Mouse (Mus musculus) myocyte (in vitro differentiated cells): ENCODE data around the gene Grb10. TPM values are rescaled to one million over a fixed set of nuclear protein-coding genes. Genes with fewer than 3 reads are reported as not detected.

ENCODE experiments used
- H3K27me3 ChIP-seq: one replicate; pipeline ENCODE4 v1.6.1; 2011; ENCODE audit not compliant: control insufficient read depth, insufficient read depth, insufficient read length
- H3K36me3 ChIP-seq: one replicate; pipeline ENCODE4 v1.6.1; 2011; ENCODE audit not compliant: control insufficient read depth, insufficient read depth
- H3K4me2 ChIP-seq: one replicate; pipeline ENCODE4 v1.6.1; 2011; ENCODE audit warnings: low read depth, control low read depth
- H3K4me3 ChIP-seq: one replicate; pipeline ENCODE4 v1.5.1; 2011; ENCODE audit warnings: mild to moderate bottlenecking, control low read depth, moderate library complexity
- H3K79me2 ChIP-seq: one replicate; pipeline ENCODE4 v1.6.1; 2011; ENCODE audit not compliant: control insufficient read depth, insufficient read depth
- H3ac ChIP-seq: one replicate; pipeline ENCODE4 v1.6.1; 2011; ENCODE audit not compliant: control insufficient read depth, insufficient read length
- CEBPB ChIP-seq: IDR thresholded peaks from 2 replicates; pipeline ENCODE4 v1.6.1; 2011; ENCODE audit warnings: mild to moderate bottlenecking, moderate library complexity; ENCODE audit not compliant: poor library complexity, insufficient read depth, severe bottlenecking
- E2F4 ChIP-seq: IDR thresholded peaks from one replicate; pipeline ENCODE4 v1.6.1; 2011; ENCODE audit warnings: mild to moderate bottlenecking, control low read depth, moderate library complexity; ENCODE audit not compliant: insufficient read depth
- MAX ChIP-seq: IDR thresholded peaks from one replicate; pipeline ENCODE4 v1.6.1; 2011; ENCODE audit warnings: low read depth, mild to moderate bottlenecking, control low read depth
- MYOD1 ChIP-seq, 3 experiments: IDR thresholded peaks; one replicate each; pipeline ENCODE4 v1.6.1; 2011; ENCODE audit warnings: control low read depth in 2 of 3, low read depth in 2 of 3, mild to moderate bottlenecking in 2 of 3, moderate library complexity in 1 of 3; ENCODE audit not compliant: insufficient read length in 2 of 3, control insufficient read depth in 1 of 3
- MYOG ChIP-seq, 3 experiments: IDR thresholded peaks; one replicate each; pipeline ENCODE4 v1.6.1; 2011; ENCODE audit warnings: control low read depth in 2 of 3, low read depth in 2 of 3, mild to moderate bottlenecking in 2 of 3; ENCODE audit not compliant: insufficient read length in 2 of 3, control insufficient read depth in 1 of 3, insufficient read depth in 1 of 3
- POLR2A ChIP-seq: IDR thresholded peaks from one replicate; pipeline ENCODE4 v1.6.1; 2011; ENCODE audit warnings: low read depth, mild to moderate bottlenecking, control low read depth, moderate library complexity; ENCODE audit not compliant: insufficient read length
- POLR2AphosphoS2 ChIP-seq: IDR thresholded peaks from one replicate; pipeline ENCODE4 v1.6.1; 2011; ENCODE audit warnings: low read depth, control low read depth; ENCODE audit not compliant: insufficient read length
- REST ChIP-seq: IDR thresholded peaks from one replicate; pipeline ENCODE4 v1.6.1; 2011; ENCODE audit warnings: mild to moderate bottlenecking, control low read depth, moderate library complexity; ENCODE audit not compliant: insufficient read depth, insufficient read length
- SRF ChIP-seq: IDR thresholded peaks from one replicate; pipeline ENCODE4 v1.6.1; 2011; ENCODE audit warnings: low read depth; ENCODE audit not compliant: control insufficient read depth, insufficient read length
- TCF12 ChIP-seq: IDR thresholded peaks from one replicate; pipeline ENCODE4 v1.6.1; 2011; ENCODE audit warnings: mild to moderate bottlenecking, control low read depth; ENCODE audit not compliant: poor library complexity, insufficient read depth, severe bottlenecking
- TCF3 ChIP-seq: IDR thresholded peaks from one replicate; pipeline ENCODE4 v1.6.1; 2011; ENCODE audit warnings: low read depth, control low read depth; ENCODE audit not compliant: insufficient read length
- USF1 ChIP-seq: IDR thresholded peaks from one replicate; pipeline ENCODE4 v1.6.1; 2011; ENCODE audit warnings: low read depth, mild to moderate bottlenecking, control low read depth, moderate library complexity
- polyA plus RNA-seq: library from polyadenylated mRNA; unstranded; fragments of >200 nt; fragmentation: generic; extraction: Trizol; gene quantifications from one replicate; pipeline ENCODE4 v1.2.1, GENCODE M21; 2012; ENCODE audit warnings: missing spikeins

Gene Grb10
- polyA plus RNA-seq, 1 experiment = 0.59 TPM

GRCm38 (mm10) chr11:12000293-12000910 is 38.1 kb downstream of the Grb10 start:
- no peak overlapping the region for H3K4me2 ChIP-seq
- TF ChIP-seq MAX = no peak
- TF ChIP-seq USF1 = no peak
- TF ChIP-seq REST = no peak
- no peak for TF ChIP-seq POLR2A
- TF ChIP-seq SRF = no peak
- TF ChIP-seq POLR2AphosphoS2 = no peak
- no peak for TF ChIP-seq TCF3
- no peak for TF ChIP-seq MYOG (IDR thresholded peaks at IDR 0.05; ENCODE audit: control insufficient read depth in 1 of 3, insufficient read depth in 1 of 3, insufficient read length in 2 of 3, low read depth in 2 of 3)
- no peak for TF ChIP-seq TCF12
- no peak for TF ChIP-seq E2F4
- no peak for TF ChIP-seq CEBPB
- TF ChIP-seq MYOD1 (IDR thresholded peaks at IDR 0.05; ENCODE audit: control insufficient read depth in 1 of 3, insufficient read length in 2 of 3, low read depth in 2 of 3) = no peak

GRCm38 (mm10) chr11:11998881-11999280 is 39.6 kb downstream of the Grb10 start:
- H3ac ChIP-seq = no peak overlapping the region
- no peaks in the 10 kb centered on the region for H3K36me3 ChIP-seq
- no peak overlapping the region for H3K4me2 ChIP-seq
- peaks cover 6% of the 10 kb centered on the region for H3K27me3 ChIP-seq
- no peaks in the 10 kb centered on the region for H3K79me2 ChIP-seq
- no peak for TF ChIP-seq MYOG (IDR thresholded peaks at IDR 0.05; ENCODE audit: control insufficient read depth in 1 of 3, insufficient read depth in 1 of 3, insufficient read length in 2 of 3, low read depth in 2 of 3)
- TF ChIP-seq POLR2AphosphoS2 = no peak
- no peak for TF ChIP-seq TCF12
- TF ChIP-seq USF1 = no peak
- TF ChIP-seq MAX = no peak
- TF ChIP-seq POLR2A = no peak
- TF ChIP-seq SRF = no peak
- TF ChIP-seq E2F4 = no peak
- H3K4me3 ChIP-seq = no peak overlapping the region

More at GRCm38 (mm10) chr11:12000293-12000910, 38.1 kb downstream of the Grb10 start:
- H3K79me2 ChIP-seq = no peaks in the 10 kb centered on the region
- H3K4me3 ChIP-seq = no peak overlapping the region
- H3K36me3 ChIP-seq = no peaks in the 10 kb centered on the region
- no peak overlapping the region for H3ac ChIP-seq
- no peaks in the 10 kb centered on the region for H3K27me3 ChIP-seq

GRCm38 (mm10) chr11:11997045-11997444 is 41.4 kb downstream of the Grb10 start:
- no peak overlapping the region for H3K4me2 ChIP-seq
- H3K36me3 ChIP-seq = no peaks in the 10 kb centered on the region
- H3K27me3 ChIP-seq = peaks cover 6% of the 10 kb centered on the region
- TF ChIP-seq SRF = no peak
- no peak for TF ChIP-seq REST
- no peak for TF ChIP-seq USF1
- no peak for TF ChIP-seq MYOD1 (IDR thresholded peaks at IDR 0.05; ENCODE audit: control insufficient read depth in 1 of 3, insufficient read length in 2 of 3, low read depth in 2 of 3)
- no peak for TF ChIP-seq E2F4
- no peak for TF ChIP-seq TCF12
- TF ChIP-seq MAX = no peak
- no peak for TF ChIP-seq POLR2A
- TF ChIP-seq POLR2AphosphoS2 = no peak
- no peak for TF ChIP-seq TCF3
- no peak for TF ChIP-seq CEBPB
- no peak for TF ChIP-seq MYOG (IDR thresholded peaks at IDR 0.05; ENCODE audit: control insufficient read depth in 1 of 3, insufficient read depth in 1 of 3, insufficient read length in 2 of 3, low read depth in 2 of 3)
- no peak overlapping the region for H3ac ChIP-seq
- H3K4me3 ChIP-seq = no peak overlapping the region
- no peaks in the 10 kb centered on the region for H3K79me2 ChIP-seq

GRCm38 (mm10) chr11:11995371-11995770 is 43.1 kb downstream of the Grb10 start:
- Histone ChIP-seq H3ac (no peak overlapping the region), H3K4me3 (no peak overlapping the region), H3K27me3 (peaks cover 6% of the 10 kb centered on the region), H3K79me2 (no peaks in the 10 kb centered on the region), H3K4me2 (no peak overlapping the region), H3K36me3 (no peaks in the 10 kb centered on the region)
- TF ChIP-seq USF1 (no peak), E2F4 (no peak), POLR2AphosphoS2 (no peak), MYOD1 (IDR thresholded peaks at IDR 0.05; ENCODE audit: control insufficient read depth in 1 of 3, insufficient read length in 2 of 3, low read depth in 2 of 3) (no peak), MAX (no peak), CEBPB (no peak), REST (no peak), TCF3 (no peak)

GRCm38 (mm10) chr11:11993807-11994206 is 44.7 kb downstream of the Grb10 start:
- Histone ChIP-seq H3K27me3 (peaks cover 6% of the 10 kb centered on the region), H3K4me2 (no peak overlapping the region), H3K79me2 (no peaks in the 10 kb centered on the region), H3K4me3 (no peak overlapping the region), H3ac (no peak overlapping the region), H3K36me3 (no peaks in the 10 kb centered on the region)
- TF ChIP-seq TCF12 = no peak
- TF ChIP-seq POLR2AphosphoS2 = no peak
- no peak for TF ChIP-seq REST
- no peak for TF ChIP-seq TCF3
- no peak for TF ChIP-seq POLR2A
- TF ChIP-seq E2F4 = no peak
- TF ChIP-seq MYOD1 (IDR thresholded peaks at IDR 0.05; ENCODE audit: control insufficient read depth in 1 of 3, insufficient read length in 2 of 3, low read depth in 2 of 3) = no peak
- no peak for TF ChIP-seq SRF
- TF ChIP-seq MYOG (IDR thresholded peaks at IDR 0.05; ENCODE audit: control insufficient read depth in 1 of 3, insufficient read depth in 1 of 3, insufficient read length in 2 of 3, low read depth in 2 of 3) = no peak
- TF ChIP-seq MAX = no peak
- no peak for TF ChIP-seq CEBPB
- TF ChIP-seq USF1 = no peak
